Mouse (Mus musculus) ovary, adult 10 weeks (tissue): Measurements from ENCODE around the gene Sidt2. TPM values are rescaled to one million over a fixed set of nuclear protein-coding genes. Genes with fewer than 3 reads are reported as not detected.

Experiments used
- polyA plus RNA-seq: library from polyadenylated mRNA; stranded (reverse); fragments of 350-450 nt; fragmentation: Illumina TruSeq; extraction: RNeasy Lipid Tissue Mini Kit (QIAGEN cat#74804); gene quantifications from one replicate; pipeline ENCODE4 v1.2.3, GENCODE M21; 2014

The Sidt2 gene
- 18.3 TPM for polyA plus RNA-seq

GRCm38 (mm10) chr9:45955107-45955963 lies at the start of gene Sidt2:
Sidt2 (minus strand) TSS chr9:45955258.

GRCm38 (mm10) chr9:45935628-45936210 lies 19.3 kb downstream of the Sidt2 start, which contains the start of gene Tagln:
Tagln (minus strand) TSS chr9:45936058.

GRCm38 (mm10) chr9:45906355-45907077 lies 48.5 kb downstream of the Sidt2 start, which contains the start of the genes Pcsk7 and Rnf214:
Pcsk7 (plus strand) TSS chr9:45906497.
Rnf214 (minus strand) TSS chr9:45906911.

Other genes starting within 250 kb of the Sidt2 start
- 2.4 TPM for gene Cep164, start 126.6 kb downstream of the Sidt2 start, polyA plus RNA-seq
- gene Bace1, start 116.7 kb downstream of the Sidt2 start, polyA plus RNA-seq = 39.9 TPM
- gene Pcsk7, start 48.8 kb downstream of the Sidt2 start, polyA plus RNA-seq = 1.2 TPM
- gene Rnf214, start 48.3 kb downstream of the Sidt2 start, polyA plus RNA-seq = 66.4 TPM
- gene Tagln, start 19.2 kb downstream of the Sidt2 start, polyA plus RNA-seq = 138 TPM
- gene Pafah1b2, start 57.4 kb upstream of the Sidt2 start, polyA plus RNA-seq = 120 TPM
- gene Sik3, start 57.6 kb upstream of the Sidt2 start, polyA plus RNA-seq = 12.7 TPM